Mouse (Mus musculus) midbrain, embryonic 14.5 days (tissue): ENCODE measurements at regions not wholly inside any gene's neighbourhood (a gene's known extent, or its start where the extent isn't known, plus 50 kb on each side); places are given as distances from the start of the nearest gene placed in this dataset.
A peak's percentile ranks its signal among the peaks of the same experiment; 100 is the strongest.

Source experiments
- ATAC-seq: fragments of 200-750 bp; cut with Nextera tagmentation; 2 replicates; pipeline ENCODE4 v1.8.0; 2017; ENCODE audit warnings: moderate number of reproducible peaks, moderate library complexity; ENCODE audit not compliant: low FRiP score, low TSS enrichment
- DNase-seq: peaks from one replicate; pipeline ENCODE4 v3.0.0-alpha.2; 2015
- H3K27ac ChIP-seq: fragments of 300-500 bp; sonication (generic); replicated peaks from 2 replicates; pipeline ENCODE4 v1.5.1; 2014; ENCODE audit warnings: mild to moderate bottlenecking, low read depth, low read length, moderate library complexity
- H3K27me3 ChIP-seq: fragments of 300-500 bp; sonication (generic); 2 replicates; pipeline ENCODE4 v1.6.1; 2014; ENCODE audit warnings: low read length, control low read depth, mixed read lengths; ENCODE audit not compliant: control insufficient read depth, insufficient read depth
- H3K36me3 ChIP-seq: fragments of 300-500 bp; sonication (generic); 2 replicates; pipeline ENCODE4 v1.6.1; 2014; ENCODE audit warnings: low read length, control low read depth; ENCODE audit not compliant: control insufficient read depth, insufficient read depth
- H3K4me1 ChIP-seq: fragments of 300-500 bp; sonication (generic); 2 replicates; pipeline ENCODE4 v1.6.1; 2014; ENCODE audit warnings: mild to moderate bottlenecking, antibody characterized with exemption, low read length, control low read depth; ENCODE audit not compliant: control insufficient read depth, insufficient read depth
- H3K4me2 ChIP-seq: fragments of 300-500 bp; sonication (generic); 2 replicates; pipeline ENCODE4 v1.6.1; 2014; ENCODE audit warnings: mild to moderate bottlenecking, low read length, moderate library complexity
- H3K4me3 ChIP-seq: fragments of 300-500 bp; sonication (generic); replicated peaks from 2 replicates; pipeline ENCODE4 v1.5.1; 2014; ENCODE audit warnings: low read depth, low read length
- H3K9ac ChIP-seq: fragments of 300-500 bp; sonication (generic); replicated peaks from 2 replicates; pipeline ENCODE4 v1.6.1; 2014; ENCODE audit warnings: mild to moderate bottlenecking, low read length, moderate library complexity
- H3K9me3 ChIP-seq: fragments of 300-500 bp; sonication (generic); 2 replicates; pipeline ENCODE4 v1.6.1; 2016; ENCODE audit warnings: low read length, control low read depth, mixed read lengths; ENCODE audit not compliant: control insufficient read depth
- WGBS: fragments of 180-500 bp; shearing (Covaris S2); extraction: QIAGEN DNeasy Blood & Tissue Kit; methylation state at CpG from one replicate; pipeline ENCODE4 v1.1.7; 2014; 5-methylcytosine and 5-hydroxymethylcytosine counted together

- no peak for DNase-seq
- Histone ChIP-seq H3K4me1 (no peaks in the 10 kb centered on the region), H3K4me3 (no peak overlapping the region), H3K36me3 (no peaks in the 10 kb centered on the region), H3K9ac (no peak overlapping the region), H3K4me2 (no peak overlapping the region), H3K27ac (no peak overlapping the region), H3K27me3 (no peaks in the 10 kb centered on the region), H3K9me3 (no peaks in the 10 kb centered on the region)
- 89% methylated on average over 5 of the region's 5 CpGs for WGBS
- ATAC-seq = no peak
Observed at GRCm38 (mm10) chr8:26336906-26337650, 217.7 kb downstream of the Gm45692 start.

- no peak overlapping the region for H3K4me3 ChIP-seq
- no peak overlapping the region for H3K27ac ChIP-seq
- H3K4me2 ChIP-seq = no peak overlapping the region
- ATAC-seq (no peak), DNase-seq (peak; percentile 85)
- H3K36me3 ChIP-seq = no peaks in the 10 kb centered on the region
- H3K9me3 ChIP-seq = no peaks in the 10 kb centered on the region
- no peaks in the 10 kb centered on the region for H3K27me3 ChIP-seq
- WGBS = 28% methylated on average over 6 of the region's 6 CpGs
- H3K9ac ChIP-seq = no peak overlapping the region
- H3K4me1 ChIP-seq = no peaks in the 10 kb centered on the region
Observed at GRCm38 (mm10) chr8:26345078-26345477, 225.7 kb downstream of the Gm45692 start.

- Histone ChIP-seq H3K27me3 (no peaks in the 10 kb centered on the region), H3K9ac (no peak overlapping the region), H3K36me3 (no peaks in the 10 kb centered on the region), H3K4me3 (no peak overlapping the region), H3K4me1 (0 out of 2 replicates have a peak, but pooled peaks cover 5% of the 10 kb centered on the region), H3K4me2 (no peak overlapping the region), H3K27ac (no peak overlapping the region), H3K9me3 (no peaks in the 10 kb centered on the region)
- ATAC-seq (no peak), DNase-seq (no peak)
- 86% methylated on average over 7 of the region's 7 CpGs for WGBS
Observed at GRCm38 (mm10) chr8:26349231-26349630, 229.9 kb downstream of the Gm45692 start.

DNA sequence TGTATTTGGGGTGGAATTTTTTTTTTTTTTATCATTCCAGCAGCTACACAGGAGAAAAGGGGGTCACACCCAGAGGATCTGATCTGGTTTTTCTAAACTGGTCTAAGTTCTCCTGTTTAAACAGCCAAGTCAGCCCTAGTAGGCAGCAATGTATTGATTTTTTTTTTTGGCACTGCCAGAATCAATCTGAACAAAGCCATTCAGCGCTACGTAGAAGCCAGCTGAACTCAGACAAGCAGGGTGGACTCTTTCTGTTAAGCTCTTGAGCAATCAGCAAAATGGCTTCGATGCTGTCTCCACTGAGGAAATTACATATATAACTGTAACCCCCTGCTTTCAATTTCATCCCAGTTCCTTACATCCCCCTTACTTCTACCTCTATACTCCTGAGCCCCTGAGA lies 230.5 kb downstream of the Gm45692 start:
- Histone ChIP-seq H3K27me3 (no peaks in the 10 kb centered on the region), H3K27ac (no peak overlapping the region), H3K9ac (no peak overlapping the region), H3K4me3 (no peak overlapping the region), H3K4me1 (0 out of 2 replicates have a peak, but pooled peaks cover 5% of the 10 kb centered on the region), H3K4me2 (no peak overlapping the region), H3K36me3 (no peaks in the 10 kb centered on the region), H3K9me3 (no peaks in the 10 kb centered on the region)
- 78% methylated on average over 3 of the region's 3 CpGs for WGBS
- DNase-seq = no peak
- ATAC-seq = no peak

- Histone ChIP-seq H3K4me1 (0 out of 2 replicates have a peak, but pooled peaks cover 5% of the 10 kb centered on the region), H3K9me3 (no peaks in the 10 kb centered on the region), H3K4me3 (no peak overlapping the region), H3K36me3 (no peaks in the 10 kb centered on the region), H3K9ac (no peak overlapping the region), H3K27me3 (no peaks in the 10 kb centered on the region), H3K27ac (no peak overlapping the region), H3K4me2 (no peak overlapping the region)
- DNase-seq = no peak
- ATAC-seq = no peak
- 96% methylated on average over 4 of the region's 4 CpGs for WGBS
Observed at GRCm38 (mm10) chr8:26350616-26351015, 231.3 kb downstream of the Gm45692 start.

DNA sequence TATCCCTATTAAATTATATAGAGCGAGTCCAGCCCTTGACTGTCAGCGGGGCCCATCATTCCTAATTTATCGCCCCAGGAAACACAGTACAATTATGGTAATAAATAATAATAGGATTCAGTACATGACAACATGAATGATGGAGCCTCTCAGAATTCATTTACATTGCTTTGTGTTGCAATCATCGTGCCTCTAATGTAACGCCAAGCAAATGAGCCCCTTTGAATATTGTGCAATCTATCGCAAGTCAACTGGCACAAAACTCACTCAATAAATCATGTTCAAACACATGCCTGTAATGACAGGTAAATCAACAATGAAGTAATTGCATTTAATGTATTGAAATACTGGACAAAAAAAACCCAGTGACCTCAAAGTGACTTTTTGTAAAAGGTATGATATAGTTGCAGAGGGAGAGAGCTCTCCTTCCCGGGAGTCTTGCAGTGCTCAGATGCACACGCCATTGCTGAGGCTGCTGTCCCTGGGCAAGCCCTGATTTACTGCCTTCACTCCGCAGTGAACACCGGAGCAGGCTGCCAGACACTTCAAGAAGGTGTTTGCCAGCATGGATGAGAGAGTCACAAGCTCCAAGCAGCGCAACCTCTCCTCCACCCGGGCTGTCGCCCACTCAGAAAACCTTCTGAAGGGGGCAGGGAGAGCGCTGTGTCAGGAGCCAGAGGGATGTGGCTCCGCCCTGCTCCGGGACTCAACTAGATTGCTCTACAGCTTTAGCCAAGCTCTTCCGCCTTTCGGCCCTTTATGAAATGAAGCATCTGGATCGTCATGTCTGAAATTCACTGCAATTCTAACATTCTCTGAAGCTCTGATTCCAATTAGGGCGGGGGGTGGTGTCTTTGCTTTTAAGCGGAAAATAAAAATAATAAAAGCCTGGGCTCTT lies 232.6 kb downstream of the Gm45692 start:
- ATAC-seq (no peak), DNase-seq (peak; percentile 38)
- H3K36me3 ChIP-seq = no peaks in the 10 kb centered on the region
- H3K4me1 ChIP-seq = 0 out of 2 replicates have a peak, but pooled peaks cover 5% of the 10 kb centered on the region
- peak overlapping the region; percentile 39 for H3K4me2 ChIP-seq
- 60% methylated on average over 21 of the region's 21 CpGs for WGBS
- H3K9ac ChIP-seq = no peak overlapping the region
- 0 out of 2 replicates have a peak overlapping the region, but pooled peaks have one; percentile 12 for H3K4me3 ChIP-seq
- no peaks in the 10 kb centered on the region for H3K9me3 ChIP-seq
- 0 out of 2 replicates have a peak overlapping the region, but pooled peaks have one; percentile 20 for H3K27ac ChIP-seq
- H3K27me3 ChIP-seq = no peaks in the 10 kb centered on the region

GRCm38 (mm10) chr8:26352541-26353010 lies 233.2 kb downstream of the Gm45692 start:
- H3K4me2 ChIP-seq = peak overlapping the region; percentile 39
- H3K36me3 ChIP-seq = no peaks in the 10 kb centered on the region
- peak; percentile 55 for DNase-seq
- 67% methylated on average over 9 of the region's 9 CpGs for WGBS
- no peak overlapping the region for H3K4me3 ChIP-seq
- 0 out of 2 replicates have a peak, but pooled peaks cover 5% of the 10 kb centered on the region for H3K4me1 ChIP-seq
- no peak overlapping the region for H3K27ac ChIP-seq
- H3K9ac ChIP-seq = no peak overlapping the region
- H3K27me3 ChIP-seq = no peaks in the 10 kb centered on the region
- no peak for ATAC-seq
- no peaks in the 10 kb centered on the region for H3K9me3 ChIP-seq

GRCm38 (mm10) chr8:26353476-26353875 lies 234.1 kb downstream of the Gm45692 start:
- H3K27me3 ChIP-seq = no peaks in the 10 kb centered on the region
- no peak overlapping the region for H3K4me3 ChIP-seq
- H3K4me1 ChIP-seq = 0 out of 2 replicates have a peak, but pooled peaks cover 5% of the 10 kb centered on the region
- H3K9me3 ChIP-seq = no peaks in the 10 kb centered on the region
- WGBS = 74% methylated on average over 3 of the region's 3 CpGs
- ATAC-seq (no peak), DNase-seq (no peak)
- H3K9ac ChIP-seq = no peak overlapping the region
- no peak overlapping the region for H3K4me2 ChIP-seq
- H3K36me3 ChIP-seq = no peaks in the 10 kb centered on the region
- H3K27ac ChIP-seq = no peak overlapping the region
